Comparison of ENCODE assay signal across 31 mouse cellular contexts in genomic region chr4:138879808-138880207, GRCm38 (mm10). TPM values are rescaled to one million over a fixed set of nuclear protein-coding genes. Genes with fewer than 3 reads are reported as not detected.
"Had no signal": no experiment of that assay in that cellular context is flagged by ENCODE, and none has a peak within 500 bp of the region (broad histone marks: within the 10 kb centered on the region; RNA-seq: fewer than 3 reads in every experiment).

No protein-coding gene starts in this region.

- H3K4me2 ChIP-seq: liver, embryonic 11.5 days; lung, embryonic 15.5 days; neural tube, embryonic 12.5 days; neural tube, embryonic 15.5 days; stomach, embryonic 15.5 days had no signal

- H3K9me3 ChIP-seq: lung, embryonic 15.5 days; midbrain, embryonic 10.5 days; neural tube, embryonic 12.5 days; neural tube, embryonic 15.5 days; stomach, embryonic 15.5 days had no signal

- DNase-seq: kidney, adult 2 months; kidney, postnatal 25 days; layer of hippocampus, adult 9-11 months; lung, adult 18-20 months; lung, postnatal 10 days; lung, postnatal 36 days; midbrain, embryonic 14.5 days; right cerebral cortex, adult 18-20 months; right cerebral cortex, postnatal 14 days; right cerebral cortex, postnatal 4 days; thymus, postnatal 25 days had no signal

- H3K9ac ChIP-seq: liver, embryonic 14.5 days; lung, embryonic 15.5 days; neural tube, embryonic 12.5 days; neural tube, embryonic 15.5 days; stomach, embryonic 15.5 days had no signal

- H3K4me3 ChIP-seq: layer of hippocampus, adult 2 months; lung, embryonic 15.5 days; megakaryocyte, embryonic 14.5 days; midbrain, embryonic 10.5 days; neural tube, embryonic 12.5 days; neural tube, embryonic 15.5 days; stomach, embryonic 15.5 days had no signal

- H3K27ac ChIP-seq: kidney, postnatal 0 days; layer of hippocampus, adult 2 months; liver, embryonic 14.5 days; lung, embryonic 15.5 days; midbrain, embryonic 10.5 days; neural tube, embryonic 12.5 days; neural tube, embryonic 15.5 days; stomach, embryonic 15.5 days had no signal

- H3K27me3 ChIP-seq: neural tube, embryonic 12.5 days had no signal

- H3K36me3 ChIP-seq: lung, embryonic 15.5 days; midbrain, embryonic 10.5 days; neural tube, embryonic 12.5 days; neural tube, embryonic 15.5 days; stomach, embryonic 15.5 days had no signal

RNA-seq across cellular contexts. Expression of gene Pla2g2e, which starts 2.1 kb away (rescaled TPM):
- total RNA-seq: layer of hippocampus, adult 2 months; layer of hippocampus, postnatal 25 days; left cerebral cortex, adult 18-20 months; left cerebral cortex, postnatal 10 days; left cerebral cortex, postnatal 36 days; midbrain, postnatal 0 days had no signal
- polyA plus RNA-seq: kidney, postnatal 0 days; limb, embryonic 11.5 days; liver, embryonic 11.5 days; liver, embryonic 14.5 days; lung, embryonic 15.5 days; midbrain, embryonic 10.5 days; midbrain, embryonic 14.5 days; midbrain, postnatal 0 days; neural tube, embryonic 12.5 days; neural tube, embryonic 15.5 days; stomach, embryonic 15.5 days had no signal

RNA-seq across cellular contexts. Expression of gene Gm13030, which starts 6.0 kb away (rescaled TPM):
- total RNA-seq: layer of hippocampus, adult 2 months; layer of hippocampus, postnatal 25 days; left cerebral cortex, adult 18-20 months; left cerebral cortex, postnatal 10 days; left cerebral cortex, postnatal 36 days; midbrain, postnatal 0 days had no signal
- polyA plus RNA-seq: kidney, adult 2 months; kidney, embryonic 14.5 days; kidney, postnatal 0 days; large intestine, adult 2 months; limb, embryonic 11.5 days; limb, embryonic 14.5 days; liver, embryonic 11.5 days; liver, embryonic 14.5 days; lung, embryonic 15.5 days; midbrain, embryonic 10.5 days; midbrain, embryonic 14.5 days; midbrain, postnatal 0 days; neural tube, embryonic 12.5 days; neural tube, embryonic 15.5 days; stomach, embryonic 15.5 days; thymus, postnatal 0 days had no signal

RNA-seq across cellular contexts. Expression of gene Pla2g5, which starts 16.5 kb away (rescaled TPM):
- polyA plus RNA-seq: liver, embryonic 14.5 days; neural tube, embryonic 12.5 days had no signal
